Mouse (Mus musculus) hindbrain, embryonic 13.5 days (tissue): ENCODE measurements around the gene Hnrnpu. TPM values are rescaled to one million over a fixed set of nuclear protein-coding genes. Genes with fewer than 3 reads are reported as not detected.

Experiments
- ATAC-seq: fragments of 200-750 bp; cut with Nextera tagmentation; 2 replicates; pipeline ENCODE4 v1.8.0; 2017; ENCODE audit warnings: moderate TSS enrichment; ENCODE audit not compliant: low FRiP score
- H3K27ac ChIP-seq: fragments of 300-500 bp; sonication (generic); 2 replicates; pipeline ENCODE4 v1.5.1; 2015; ENCODE audit warnings: inconsistent platforms, mild to moderate bottlenecking, moderate library complexity
- H3K27me3 ChIP-seq: fragments of 300-500 bp; sonication (generic); 2 replicates; pipeline ENCODE4 v1.6.1; 2015; ENCODE audit warnings: mild to moderate bottlenecking, inconsistent platforms
- H3K36me3 ChIP-seq: fragments of 300-500 bp; sonication (generic); 2 replicates; pipeline ENCODE4 v1.6.1; 2015; ENCODE audit warnings: mild to moderate bottlenecking, inconsistent platforms
- H3K4me1 ChIP-seq: fragments of 300-500 bp; sonication (generic); replicated peaks from 2 replicates; pipeline ENCODE4 v1.6.1; 2015; ENCODE audit warnings: inconsistent platforms
- H3K4me2 ChIP-seq: fragments of 300-500 bp; sonication (generic); 2 replicates; pipeline ENCODE4 v1.6.1; 2015; ENCODE audit warnings: inconsistent platforms, mild to moderate bottlenecking, moderate library complexity
- H3K4me3 ChIP-seq: fragments of 300-500 bp; sonication (generic); 2 replicates; pipeline ENCODE4 v1.5.1; 2015; ENCODE audit warnings: mild to moderate bottlenecking, inconsistent platforms
- H3K9ac ChIP-seq: fragments of 300-500 bp; sonication (generic); 2 replicates; pipeline ENCODE4 v1.6.1; 2015; ENCODE audit warnings: mild to moderate bottlenecking, inconsistent platforms
- H3K9me3 ChIP-seq: fragments of 300-500 bp; sonication (generic); 2 replicates; pipeline ENCODE4 v1.6.1; 2016; ENCODE audit warnings: inconsistent platforms
- WGBS: fragments of 180-500 bp; shearing (Covaris S2); methylation state at CpG from one replicate; pipeline ENCODE4 v1.1.7; 2015; 5-methylcytosine and 5-hydroxymethylcytosine counted together
- polyA plus RNA-seq: library from polyadenylated mRNA; unstranded; fragments of >200 nt; fragmentation: Nextera tagmentation; extraction: Ambion mirVana; gene quantifications from 2 replicates; pipeline ENCODE4 v1.2.1, GENCODE M21; 2015

Gene Hnrnpu
- polyA plus RNA-seq, result 258 and 293 TPM in 2 replicates

GRCm38 (mm10) chr1:178337551-178338317 lies at the start of gene Hnrnpu:
TSS of gene Hnrnpu (minus strand) at chr1:178337797.
- Histone ChIP-seq H3K4me1 (peaks cover 26% of the 10 kb centered on the region), H3K36me3 (peaks cover 10% of the 10 kb centered on the region), H3K9ac (peak within 1 kb of the TSS; percentile 100), H3K4me3 (peak within 1 kb of the TSS; percentile 100), H3K27ac (peak within 1 kb of the TSS; percentile 100), H3K4me2 (peak within 1 kb of the TSS; percentile 67), H3K9me3 (no peaks in the 10 kb centered on the region), H3K27me3 (no peaks in the 10 kb centered on the region)
- WGBS, result 0% methylated on average over 51 of the region's 73 CpGs
- ATAC-seq, result peak; percentile 91

GRCm38 (mm10) chr1:178382165-178382564 lies 44.6 kb upstream of the Hnrnpu start:
- no peaks in the 10 kb centered on the region for H3K9me3 ChIP-seq
- no peak overlapping the region for H3K4me2 ChIP-seq
- no peak overlapping the region for H3K9ac ChIP-seq
- H3K4me1 ChIP-seq, result no peaks in the 10 kb centered on the region
- ATAC-seq, result no peak
- H3K36me3 ChIP-seq, result no peaks in the 10 kb centered on the region
- H3K4me3 ChIP-seq, result no peak overlapping the region
- H3K27ac ChIP-seq, result no peak overlapping the region
- no peaks in the 10 kb centered on the region for H3K27me3 ChIP-seq

GRCm38 (mm10) chr1:178379224-178379623 lies 41.6 kb upstream of the Hnrnpu start:
- H3K27me3 ChIP-seq, result no peaks in the 10 kb centered on the region
- 80% methylated on average over 1 of the region's 1 CpGs for WGBS
- ATAC-seq, result no peak

GRCm38 (mm10) chr1:178378115-178378514 lies 40.5 kb upstream of the Hnrnpu start:
- H3K36me3 ChIP-seq, result no peaks in the 10 kb centered on the region
- no peak overlapping the region for H3K4me2 ChIP-seq
- H3K27me3 ChIP-seq, result no peaks in the 10 kb centered on the region
- 84% methylated on average over 3 of the region's 3 CpGs for WGBS
- no peak overlapping the region for H3K27ac ChIP-seq
- no peaks in the 10 kb centered on the region for H3K4me1 ChIP-seq
- H3K9ac ChIP-seq, result no peak overlapping the region
- H3K9me3 ChIP-seq, result no peaks in the 10 kb centered on the region
- H3K4me3 ChIP-seq, result no peak overlapping the region
- ATAC-seq, result no peak

More at GRCm38 (mm10) chr1:178379224-178379623, 41.6 kb upstream of the Hnrnpu start:
- H3K4me1 ChIP-seq, result no peaks in the 10 kb centered on the region
- H3K27ac ChIP-seq, result no peak overlapping the region
- no peak overlapping the region for H3K4me2 ChIP-seq
- no peak overlapping the region for H3K9ac ChIP-seq
- no peaks in the 10 kb centered on the region for H3K9me3 ChIP-seq
- no peaks in the 10 kb centered on the region for H3K36me3 ChIP-seq
- H3K4me3 ChIP-seq, result no peak overlapping the region

GRCm38 (mm10) chr1:178376907-178377306 lies 39.3 kb upstream of the Hnrnpu start:
- H3K9me3 ChIP-seq, result no peaks in the 10 kb centered on the region
- H3K4me2 ChIP-seq, result no peak overlapping the region
- H3K27ac ChIP-seq, result no peak overlapping the region
- no peaks in the 10 kb centered on the region for H3K27me3 ChIP-seq
- no peaks in the 10 kb centered on the region for H3K4me1 ChIP-seq
- H3K4me3 ChIP-seq, result no peak overlapping the region
- WGBS, result 87% methylated on average over 2 of the region's 2 CpGs
- H3K9ac ChIP-seq, result no peak overlapping the region
- no peak for ATAC-seq
- H3K36me3 ChIP-seq, result no peaks in the 10 kb centered on the region

GRCm38 (mm10) chr1:178376061-178376460 lies 38.5 kb upstream of the Hnrnpu start:
- no peaks in the 10 kb centered on the region for H3K36me3 ChIP-seq
- H3K9ac ChIP-seq, result no peak overlapping the region
- no peak overlapping the region for H3K4me3 ChIP-seq
- H3K9me3 ChIP-seq, result no peaks in the 10 kb centered on the region
- no peaks in the 10 kb centered on the region for H3K27me3 ChIP-seq
- no peak for ATAC-seq
- no peak overlapping the region for H3K4me2 ChIP-seq
- WGBS, result 86% methylated on average over 2 of the region's 2 CpGs
- H3K4me1 ChIP-seq, result no peaks in the 10 kb centered on the region
- H3K27ac ChIP-seq, result no peak overlapping the region

- ATAC-seq, result no peak
- no peak overlapping the region for H3K4me3 ChIP-seq
- no peaks in the 10 kb centered on the region for H3K36me3 ChIP-seq
- H3K9me3 ChIP-seq, result no peaks in the 10 kb centered on the region
- no peak overlapping the region for H3K27ac ChIP-seq
- no peaks in the 10 kb centered on the region for H3K27me3 ChIP-seq
- no peak overlapping the region for H3K4me2 ChIP-seq
- no peak overlapping the region for H3K9ac ChIP-seq
- no peaks in the 10 kb centered on the region for H3K4me1 ChIP-seq
These were observed 37.8 kb upstream of the Hnrnpu start for GRCm38 (mm10) chr1:178375381-178375780.

GRCm38 (mm10) chr1:178372681-178373080 lies 35.1 kb upstream of the Hnrnpu start:
- Histone ChIP-seq H3K27me3 (no peaks in the 10 kb centered on the region), H3K4me3 (no peak overlapping the region), H3K9ac (no peak overlapping the region), H3K4me2 (no peak overlapping the region), H3K36me3 (no peaks in the 10 kb centered on the region), H3K27ac (no peak overlapping the region), H3K9me3 (no peaks in the 10 kb centered on the region), H3K4me1 (peaks cover 13% of the 10 kb centered on the region)
- ATAC-seq, result no peak
- WGBS, result 92% methylated on average over 4 of the region's 4 CpGs

GRCm38 (mm10) chr1:178369272-178369651 lies 31.7 kb upstream of the Hnrnpu start:
- peak; percentile 90 for ATAC-seq
- Histone ChIP-seq H3K4me1 (peaks cover 13% of the 10 kb centered on the region), H3K4me2 (peak overlapping the region; percentile 76), H3K27me3 (no peaks in the 10 kb centered on the region), H3K27ac (peak overlapping the region; percentile 78), H3K9me3 (no peaks in the 10 kb centered on the region), H3K36me3 (no peaks in the 10 kb centered on the region), H3K4me3 (peak overlapping the region; percentile 48), H3K9ac (peak overlapping the region; percentile 65)
- WGBS, result 5% methylated on average over 11 of the region's 11 CpGs

- ATAC-seq, result peak; percentile 97
- Histone ChIP-seq H3K27me3 (no peaks in the 10 kb centered on the region), H3K27ac (peak overlapping the region; percentile 78), H3K36me3 (no peaks in the 10 kb centered on the region), H3K4me3 (peak overlapping the region; percentile 48), H3K9me3 (no peaks in the 10 kb centered on the region), H3K4me1 (peaks cover 13% of the 10 kb centered on the region), H3K4me2 (peak overlapping the region; percentile 76), H3K9ac (peak overlapping the region; percentile 65)
- 3% methylated on average over 36 of the region's 36 CpGs for WGBS
These were observed 31.1 kb upstream of the Hnrnpu start for GRCm38 (mm10) chr1:178368548-178369271.

GRCm38 (mm10) chr1:178368121-178368520 lies 30.5 kb upstream of the Hnrnpu start:
- H3K36me3 ChIP-seq, result no peaks in the 10 kb centered on the region
- no peaks in the 10 kb centered on the region for H3K9me3 ChIP-seq
- no peak overlapping the region for H3K9ac ChIP-seq
- H3K4me1 ChIP-seq, result peaks cover 13% of the 10 kb centered on the region
- H3K27me3 ChIP-seq, result no peaks in the 10 kb centered on the region
- ATAC-seq, result no peak
- 74% methylated on average over 6 of the region's 6 CpGs for WGBS
- H3K4me3 ChIP-seq, result no peak overlapping the region
- peak overlapping the region; percentile 76 for H3K4me2 ChIP-seq
- no peak overlapping the region for H3K27ac ChIP-seq

GRCm38 (mm10) chr1:178365171-178365570 lies 27.6 kb upstream of the Hnrnpu start:
- H3K9ac ChIP-seq, result no peak overlapping the region
- no peaks in the 10 kb centered on the region for H3K9me3 ChIP-seq
- H3K36me3 ChIP-seq, result no peaks in the 10 kb centered on the region
- H3K27me3 ChIP-seq, result no peaks in the 10 kb centered on the region
- WGBS, result 89% methylated on average over 6 of the region's 6 CpGs
- H3K4me1 ChIP-seq, result peaks cover 13% of the 10 kb centered on the region
- no peak overlapping the region for H3K4me3 ChIP-seq
- no peak for ATAC-seq
- H3K4me2 ChIP-seq, result no peak overlapping the region
- H3K27ac ChIP-seq, result no peak overlapping the region

- Histone ChIP-seq H3K4me3 (no peak overlapping the region), H3K4me1 (no peaks in the 10 kb centered on the region), H3K9ac (no peak overlapping the region), H3K27me3 (no peaks in the 10 kb centered on the region), H3K4me2 (no peak overlapping the region), H3K9me3 (no peaks in the 10 kb centered on the region), H3K27ac (no peak overlapping the region), H3K36me3 (no peaks in the 10 kb centered on the region)
- no peak for ATAC-seq
- WGBS, result 59% methylated on average over 2 of the region's 2 CpGs
These were observed 23.1 kb upstream of the Hnrnpu start for GRCm38 (mm10) chr1:178360702-178361101.
